Mouse (Mus musculus) kidney, embryonic 16.5 days (tissue): ENCODE results near the gene B130006D01Rik. TPM values are rescaled to one million over a fixed set of nuclear protein-coding genes. Genes with fewer than 3 reads are reported as not detected.

Experiments used
- ATAC-seq: fragments of 200-750 bp; cut with Nextera tagmentation; 2 replicates; pipeline ENCODE4 v1.8.0; 2017; ENCODE audit warnings: moderate TSS enrichment; ENCODE audit not compliant: low FRiP score, low TSS enrichment
- H3K27ac ChIP-seq: fragments of 300-500 bp; sonication (generic); 2 replicates; pipeline ENCODE4 v1.5.1; 2014; ENCODE audit warnings: low read length
- H3K27me3 ChIP-seq: fragments of 300-500 bp; sonication (generic); 2 replicates; pipeline ENCODE4 v1.6.1; 2014; ENCODE audit warnings: low read length, control low read depth, mixed read lengths; ENCODE audit not compliant: insufficient read depth
- H3K36me3 ChIP-seq: fragments of 300-500 bp; sonication (generic); 2 replicates; pipeline ENCODE4 v1.6.1; 2014; ENCODE audit warnings: low read length, control low read depth, mixed read lengths; ENCODE audit not compliant: insufficient read depth
- H3K4me1 ChIP-seq: fragments of 300-500 bp; sonication (generic); 2 replicates; pipeline ENCODE4 v1.6.1; 2014; ENCODE audit warnings: low read length, control low read depth, mixed read lengths; ENCODE audit not compliant: insufficient read depth
- H3K4me2 ChIP-seq: fragments of 300-500 bp; sonication (generic); replicated peaks from 2 replicates; pipeline ENCODE4 v1.6.1; 2014; ENCODE audit warnings: low read depth, low read length
- H3K4me3 ChIP-seq: fragments of 300-500 bp; sonication (generic); 2 replicates; pipeline ENCODE4 v1.5.1; 2014; ENCODE audit warnings: mild to moderate bottlenecking, low read length
- H3K9ac ChIP-seq: fragments of 300-500 bp; sonication (generic); replicated peaks from 2 replicates; pipeline ENCODE4 v1.6.1; 2014; ENCODE audit warnings: low read length
- H3K9me3 ChIP-seq: fragments of 300-500 bp; sonication (generic); 2 replicates; pipeline ENCODE4 v1.6.1; 2016; ENCODE audit warnings: low read length, control low read depth
- WGBS: fragments of 180-500 bp; shearing (Covaris S2); extraction: QIAGEN DNeasy Blood & Tissue Kit; methylation state at CpG from one replicate; pipeline ENCODE4 v1.1.7; 2014; 5-methylcytosine and 5-hydroxymethylcytosine counted together
- polyA plus RNA-seq: library from polyadenylated mRNA; unstranded; fragments of >200 nt; fragmentation: Nextera tagmentation; extraction: Ambion mirVana; gene quantifications from 2 replicates; pipeline ENCODE4 v1.2.1, GENCODE M21; 2015

Gene B130006D01Rik
- polyA plus RNA-seq, 1 experiment from 2014 or later = 1.1 TPM

- Histone ChIP-seq H3K27ac (peak within 1 kb of the TSS; percentile 97), H3K9ac (peak within 1 kb of the TSS; percentile 97), H3K4me1 (peaks cover 29% of the 10 kb centered on the region), H3K9me3 (no peaks in the 10 kb centered on the region), H3K27me3 (no peaks in the 10 kb centered on the region), H3K36me3 (no peaks in the 10 kb centered on the region), H3K4me2 (peak within 1 kb of the TSS; percentile 96), H3K4me3 (peak within 1 kb of the TSS; percentile 94)
- WGBS = under 1% methylated on average over 47 of the region's 103 CpGs
- ATAC-seq = peak; percentile 93
Observed at GRCm38 (mm10) chr11:95712563-95713224, 10.7 kb upstream of the B130006D01Rik start, which contains the start of gene Zfp652. Gene Zfp652, plus strand, starts transcription at chr11:95712673.

GRCm38 (mm10) chr11:95713225-95713810 is 10.1 kb upstream of the B130006D01Rik start:
- Histone ChIP-seq H3K4me1 (peaks cover 29% of the 10 kb centered on the region), H3K9me3 (no peaks in the 10 kb centered on the region), H3K27me3 (no peaks in the 10 kb centered on the region), H3K4me3 (peak overlapping the region; percentile 94), H3K9ac (peak overlapping the region; percentile 97), H3K36me3 (no peaks in the 10 kb centered on the region), H3K27ac (peak overlapping the region; percentile 97), H3K4me2 (peak overlapping the region; percentile 96)
- under 1% methylated on average over 46 of the region's 49 CpGs for WGBS
- peak; percentile 70 for ATAC-seq

GRCm38 (mm10) chr11:95713811-95714241 is 9.6 kb upstream of the B130006D01Rik start:
- no peak for ATAC-seq
- H3K27ac ChIP-seq = 0 out of 2 replicates have a peak overlapping the region, but pooled peaks have one; percentile 97
- H3K9ac ChIP-seq = peak overlapping the region; percentile 97
- H3K4me1 ChIP-seq = peaks cover 29% of the 10 kb centered on the region
- WGBS = 0% methylated on average over 13 of the region's 13 CpGs
- no peaks in the 10 kb centered on the region for H3K36me3 ChIP-seq
- peak overlapping the region; percentile 96 for H3K4me2 ChIP-seq
- peak overlapping the region; percentile 94 for H3K4me3 ChIP-seq
- H3K27me3 ChIP-seq = no peaks in the 10 kb centered on the region
- H3K9me3 ChIP-seq = no peaks in the 10 kb centered on the region

- peak overlapping the region; percentile 97 for H3K9ac ChIP-seq
- peaks cover 29% of the 10 kb centered on the region for H3K4me1 ChIP-seq
- H3K4me3 ChIP-seq = peak overlapping the region; percentile 94
- H3K9me3 ChIP-seq = no peaks in the 10 kb centered on the region
- no peak overlapping the region for H3K27ac ChIP-seq
- no peaks in the 10 kb centered on the region for H3K27me3 ChIP-seq
- WGBS = 36% methylated on average over 7 of the region's 7 CpGs
- H3K4me2 ChIP-seq = peak overlapping the region; percentile 96
- no peak for ATAC-seq
- no peaks in the 10 kb centered on the region for H3K36me3 ChIP-seq
Observed at GRCm38 (mm10) chr11:95714411-95714810, 9.0 kb upstream of the B130006D01Rik start.

- WGBS = 71% methylated on average over 8 of the region's 8 CpGs
- Histone ChIP-seq H3K27ac (no peak overlapping the region), H3K4me2 (no peak overlapping the region), H3K4me3 (no peak overlapping the region), H3K27me3 (no peaks in the 10 kb centered on the region), H3K9ac (no peak overlapping the region), H3K9me3 (no peaks in the 10 kb centered on the region), H3K4me1 (peaks cover 29% of the 10 kb centered on the region), H3K36me3 (no peaks in the 10 kb centered on the region)
- no peak for ATAC-seq
Observed at GRCm38 (mm10) chr11:95716136-95716535, 7.3 kb upstream of the B130006D01Rik start.

- no peak for ATAC-seq
- WGBS = 83% methylated on average over 3 of the region's 3 CpGs
- peaks cover 17% of the 10 kb centered on the region for H3K4me1 ChIP-seq
- H3K27ac ChIP-seq = no peak overlapping the region
- no peak overlapping the region for H3K4me3 ChIP-seq
- H3K4me2 ChIP-seq = no peak overlapping the region
- H3K9me3 ChIP-seq = no peaks in the 10 kb centered on the region
- no peaks in the 10 kb centered on the region for H3K27me3 ChIP-seq
- no peak overlapping the region for H3K9ac ChIP-seq
- H3K36me3 ChIP-seq = no peaks in the 10 kb centered on the region
Observed at GRCm38 (mm10) chr11:95719356-95719755, 4.0 kb upstream of the B130006D01Rik start.

- 86% methylated on average over 4 of the region's 4 CpGs for WGBS
- Histone ChIP-seq H3K27ac (no peak overlapping the region), H3K36me3 (no peaks in the 10 kb centered on the region), H3K4me3 (no peak overlapping the region), H3K9me3 (no peaks in the 10 kb centered on the region), H3K27me3 (no peaks in the 10 kb centered on the region), H3K4me1 (no peaks in the 10 kb centered on the region), H3K4me2 (no peak overlapping the region), H3K9ac (no peak overlapping the region)
- ATAC-seq = no peak
Observed at GRCm38 (mm10) chr11:95724466-95724865, 1.1 kb downstream of the B130006D01Rik start.

GRCm38 (mm10) chr11:95726156-95726555 is 2.8 kb downstream of the B130006D01Rik start:
- Histone ChIP-seq H3K9ac (no peak overlapping the region), H3K27me3 (no peaks in the 10 kb centered on the region), H3K27ac (no peak overlapping the region), H3K9me3 (no peaks in the 10 kb centered on the region), H3K36me3 (no peaks in the 10 kb centered on the region), H3K4me3 (no peak overlapping the region), H3K4me1 (no peaks in the 10 kb centered on the region), H3K4me2 (no peak overlapping the region)
- ATAC-seq = no peak
- 81% methylated on average over 4 of the region's 4 CpGs for WGBS

GRCm38 (mm10) chr11:95727947-95728346 is 4.6 kb downstream of the B130006D01Rik start:
- no peak overlapping the region for H3K4me3 ChIP-seq
- no peak for ATAC-seq
- no peaks in the 10 kb centered on the region for H3K9me3 ChIP-seq
- H3K27me3 ChIP-seq = no peaks in the 10 kb centered on the region
- no peaks in the 10 kb centered on the region for H3K36me3 ChIP-seq
- H3K27ac ChIP-seq = no peak overlapping the region
- no peaks in the 10 kb centered on the region for H3K4me1 ChIP-seq
- H3K9ac ChIP-seq = no peak overlapping the region
- H3K4me2 ChIP-seq = no peak overlapping the region
- 92% methylated on average over 5 of the region's 5 CpGs for WGBS
